Mouse (Mus musculus): ENCODE measurements around the gene Por.
A peak's percentile ranks its signal among the peaks of the same experiment; 100 is the strongest.

The Por gene

GRCm38 (mm10) chr5:135702682-135703192, 32.9 kb downstream of the Por start:
- DNase-seq = peak; percentile 46 to 59

- no peak for DNase-seq
Measured at GRCm38 (mm10) chr5:135703431-135703830, 33.6 kb downstream of the Por start.

GRCm38 (mm10) chr5:135705383-135705782, 35.5 kb downstream of the Por start:
- DNase-seq = no peak

- DNase-seq = peak in 1 of 2 experiments; percentile 72
Measured at GRCm38 (mm10) chr5:135707039-135707438, 37.2 kb downstream of the Por start.

- peak; percentile 80 to 93 for DNase-seq
Measured at GRCm38 (mm10) chr5:135707855-135708254, 38.0 kb downstream of the Por start.

GRCm38 (mm10) chr5:135709716-135710115, 39.9 kb downstream of the Por start:
- no peak for DNase-seq

- DNase-seq = no peak
Measured at GRCm38 (mm10) chr5:135710599-135711214, 40.9 kb downstream of the Por start.

GRCm38 (mm10) chr5:135711582-135712355, 41.9 kb downstream of the Por start:
- DNase-seq = peak; percentile 73 to 90

- no peak for DNase-seq
Measured at GRCm38 (mm10) chr5:135712803-135713202, 43.0 kb downstream of the Por start.

GRCm38 (mm10) chr5:135713441-135714218, 43.8 kb downstream of the Por start:
- DNase-seq = peak; percentile 87

- DNase-seq = no peak
Measured at GRCm38 (mm10) chr5:135715624-135716023, 45.8 kb downstream of the Por start.

GRCm38 (mm10) chr5:135719586-135720120, 49.8 kb downstream of the Por start:
- DNase-seq = no peak

GRCm38 (mm10) chr5:135720121-135720520, 50.3 kb downstream of the Por start:
- no peak for DNase-seq

- no peak for DNase-seq
Measured at GRCm38 (mm10) chr5:135721076-135721475, 51.2 kb downstream of the Por start.

GRCm38 (mm10) chr5:135722121-135722520, 52.3 kb downstream of the Por start:
- peak in 1 of 2 experiments; percentile 41 for DNase-seq

- peak in 1 of 2 experiments; percentile 64 for DNase-seq
Measured at GRCm38 (mm10) chr5:135723165-135723751, 53.4 kb downstream of the Por start.

GRCm38 (mm10) chr5:135724536-135725322, 54.9 kb downstream of the Por start:
- DNase-seq = no peak

GRCm38 (mm10) chr5:135725391-135725841, 55.6 kb downstream of the Por start:
- peak in 1 of 2 experiments; percentile 60 for DNase-seq

- DNase-seq = no peak
Measured at GRCm38 (mm10) chr5:135725991-135726390, 56.2 kb downstream of the Por start.

GRCm38 (mm10) chr5:135726641-135727346, 57.0 kb downstream of the Por start:
- peak; percentile 43 to 71 for DNase-seq

GRCm38 (mm10) chr5:135727871-135728270, 58.0 kb downstream of the Por start:
- DNase-seq = no peak

All from kidney, postnatal 25 days (tissue).